Mouse (Mus musculus) forebrain, embryonic 14.5 days (tissue): ENCODE results near the gene Gstp1. TPM values are rescaled to one million over a fixed set of nuclear protein-coding genes. Genes with fewer than 3 reads are reported as not detected.

ENCODE experiments used
- ATAC-seq: fragments of 200-750 bp; cut with Nextera tagmentation; 2 replicates; pipeline ENCODE4 v1.8.0; 2017; ENCODE audit warnings: mild to moderate bottlenecking, moderate library complexity
- DNase-seq: peaks from one replicate; pipeline ENCODE4 v3.0.0-alpha.2; 2015; ENCODE audit warnings: low spot score
- H3K27ac ChIP-seq: fragments of 300-500 bp; sonication (generic); 2 replicates; pipeline ENCODE4 v1.5.1; 2014; ENCODE audit warnings: low read depth, mild to moderate bottlenecking, control low read depth, low read length, moderate library complexity
- H3K27me3 ChIP-seq: fragments of 300-500 bp; sonication (generic); replicated peaks from 2 replicates; pipeline ENCODE4 v1.6.1; 2014; ENCODE audit warnings: low read length, control low read depth, mixed read lengths; ENCODE audit not compliant: control insufficient read depth, insufficient read depth
- H3K36me3 ChIP-seq: fragments of 300-500 bp; sonication (generic); 2 replicates; pipeline ENCODE4 v1.6.1; 2014; ENCODE audit warnings: low read length, control low read depth; ENCODE audit not compliant: control insufficient read depth, insufficient read depth
- H3K4me1 ChIP-seq: fragments of 300-500 bp; sonication (generic); 2 replicates; pipeline ENCODE4 v1.6.1; 2014; ENCODE audit warnings: antibody characterized with exemption, low read length, control low read depth; ENCODE audit not compliant: control insufficient read depth, insufficient read depth
- H3K4me2 ChIP-seq: fragments of 300-500 bp; sonication (generic); 2 replicates; pipeline ENCODE4 v1.6.1; 2014; ENCODE audit warnings: mild to moderate bottlenecking, control low read depth, low read length
- H3K4me3 ChIP-seq: fragments of 300-500 bp; sonication (generic); 2 replicates; pipeline ENCODE4 v1.5.1; 2014; ENCODE audit warnings: low read depth, low read length, control low read depth
- H3K9ac ChIP-seq: fragments of 300-500 bp; sonication (generic); 2 replicates; pipeline ENCODE4 v1.6.1; 2014; ENCODE audit warnings: mild to moderate bottlenecking, low read length, control low read depth, moderate library complexity
- H3K9me3 ChIP-seq: fragments of 300-500 bp; sonication (generic); replicated peaks from 2 replicates; pipeline ENCODE4 v1.6.1; 2016; ENCODE audit warnings: low read length, control low read depth, mixed read lengths; ENCODE audit not compliant: control insufficient read depth
- WGBS: fragments of 180-500 bp; shearing (Covaris S2); extraction: QIAGEN DNeasy Blood & Tissue Kit; methylation state at CpG from one replicate; pipeline ENCODE4 v1.1.7; 2014; 5-methylcytosine and 5-hydroxymethylcytosine counted together
- polyA plus RNA-seq: library from polyadenylated mRNA; unstranded; fragments of >200 nt; fragmentation: Nextera tagmentation; extraction: Ambion mirVana; gene quantifications from 2 replicates; pipeline ENCODE4 v1.2.1, GENCODE M21; 2014

Gene Gstp1
- polyA plus RNA-seq, 1 experiment from 2014 or later = 369 TPM

DNA sequence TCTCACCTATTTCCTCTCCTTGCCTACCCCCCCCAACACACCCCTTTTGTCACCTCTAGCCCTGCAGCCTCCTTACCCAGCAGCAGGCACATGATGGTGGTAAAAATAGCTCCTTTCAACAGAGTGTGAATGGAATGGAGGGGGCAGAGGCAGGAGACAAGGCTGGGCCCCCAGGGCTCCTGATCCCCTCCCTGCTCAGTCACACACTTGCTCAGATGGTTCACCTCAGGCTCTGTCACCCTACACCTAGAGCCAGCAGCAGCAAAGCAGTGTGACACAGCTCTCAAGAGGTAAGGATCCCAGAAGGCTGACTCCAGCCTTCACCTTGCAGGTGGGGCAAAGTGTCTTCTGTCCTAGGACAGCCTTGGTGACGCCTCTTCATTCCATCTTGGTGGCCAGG lies 34.7 kb downstream of the Gstp1 start, which contains the start of gene Doc2g:
Doc2g (plus strand) TSS at position 202 of the 400 bp plus-strand sequence.
- Histone ChIP-seq H3K36me3 (peaks cover 29% of the 10 kb centered on the region), H3K9ac (no peak within 1 kb of the TSS), H3K27me3 (no peaks in the 10 kb centered on the region), H3K4me1 (peaks cover 10% of the 10 kb centered on the region), H3K9me3 (no peaks in the 10 kb centered on the region), H3K27ac (no peak within 1 kb of the TSS), H3K4me2 (no peak within 1 kb of the TSS), H3K4me3 (no peak within 1 kb of the TSS)
- 90% methylated on average over 1 of the region's 1 CpGs for WGBS
- no peak for DNase-seq
- ATAC-seq = no peak

DNA sequence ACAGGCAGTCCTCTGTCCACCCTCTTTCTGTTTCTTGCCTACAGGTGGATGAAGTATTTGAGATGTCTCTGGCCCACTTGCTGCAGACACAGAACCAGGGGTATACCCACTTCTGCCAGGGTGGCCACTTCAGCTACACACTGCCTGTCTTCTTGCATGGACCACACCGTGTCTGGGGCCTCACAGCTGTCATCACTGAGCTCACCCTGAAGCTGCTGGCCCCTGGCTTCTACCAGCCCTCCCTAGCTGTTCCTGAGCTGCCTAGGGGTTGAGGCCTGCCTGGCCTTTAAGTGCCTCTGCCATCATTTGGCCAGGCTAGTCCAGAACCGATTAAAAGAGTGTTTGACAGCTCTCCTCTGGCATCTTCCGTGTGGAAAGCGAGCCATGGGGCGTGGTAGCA lies 36.0 kb downstream of the Gstp1 start:
- WGBS = 96% methylated on average over 5 of the region's 5 CpGs
- ATAC-seq (no peak), DNase-seq (no peak)
- Histone ChIP-seq H3K4me1 (peaks cover 10% of the 10 kb centered on the region), H3K4me3 (0 out of 2 replicates have a peak overlapping the region, but pooled peaks have one; percentile 74), H3K9ac (peak overlapping the region; percentile 91; the same call in 1 of the 2 replicates), H3K9me3 (no peaks in the 10 kb centered on the region), H3K36me3 (peaks cover 16% of the 10 kb centered on the region), H3K4me2 (peak overlapping the region; percentile 91; the same call in 1 of the 2 replicates), H3K27ac (no peak overlapping the region), H3K27me3 (no peaks in the 10 kb centered on the region)

DNA sequence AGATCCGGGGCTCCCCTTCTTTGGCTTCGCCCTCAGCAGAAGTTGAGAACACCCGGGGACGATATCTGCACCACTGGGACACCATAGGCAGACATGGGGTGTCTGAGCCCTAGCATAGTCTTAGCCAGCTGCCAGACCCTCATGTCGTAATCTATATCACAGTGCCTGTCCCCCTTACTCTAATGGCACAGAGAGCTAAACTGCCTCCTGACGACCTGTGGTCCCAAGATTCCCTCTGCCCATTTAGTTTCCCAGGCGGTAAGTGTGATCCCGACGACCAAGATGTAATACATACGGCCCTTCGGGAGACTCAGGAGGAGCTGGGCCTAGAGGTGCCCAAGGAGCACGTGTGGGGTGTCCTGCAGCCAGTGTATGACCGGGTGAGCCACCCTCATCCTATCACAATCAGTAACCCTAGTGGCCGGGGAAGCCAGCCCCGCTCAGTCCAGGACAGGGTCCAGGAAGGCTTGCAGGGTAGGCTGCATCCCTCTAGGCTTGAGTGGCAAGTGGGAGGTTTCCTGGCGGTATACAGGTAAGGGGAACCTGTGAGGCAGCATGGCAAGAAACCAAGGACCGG lies 36.7 kb downstream of the Gstp1 start:
- 18% methylated on average over 17 of the region's 17 CpGs for WGBS
- H3K27ac ChIP-seq = peak overlapping the region; percentile 96
- H3K27me3 ChIP-seq = no peaks in the 10 kb centered on the region
- H3K9ac ChIP-seq = peak overlapping the region; percentile 91
- ATAC-seq (peak; percentile 7), DNase-seq (no peak)
- no peaks in the 10 kb centered on the region for H3K9me3 ChIP-seq
- H3K4me2 ChIP-seq = peak overlapping the region; percentile 91
- peak overlapping the region; percentile 74 for H3K4me3 ChIP-seq
- peaks cover 8% of the 10 kb centered on the region for H3K36me3 ChIP-seq
- H3K4me1 ChIP-seq = peaks cover 10% of the 10 kb centered on the region

DNA sequence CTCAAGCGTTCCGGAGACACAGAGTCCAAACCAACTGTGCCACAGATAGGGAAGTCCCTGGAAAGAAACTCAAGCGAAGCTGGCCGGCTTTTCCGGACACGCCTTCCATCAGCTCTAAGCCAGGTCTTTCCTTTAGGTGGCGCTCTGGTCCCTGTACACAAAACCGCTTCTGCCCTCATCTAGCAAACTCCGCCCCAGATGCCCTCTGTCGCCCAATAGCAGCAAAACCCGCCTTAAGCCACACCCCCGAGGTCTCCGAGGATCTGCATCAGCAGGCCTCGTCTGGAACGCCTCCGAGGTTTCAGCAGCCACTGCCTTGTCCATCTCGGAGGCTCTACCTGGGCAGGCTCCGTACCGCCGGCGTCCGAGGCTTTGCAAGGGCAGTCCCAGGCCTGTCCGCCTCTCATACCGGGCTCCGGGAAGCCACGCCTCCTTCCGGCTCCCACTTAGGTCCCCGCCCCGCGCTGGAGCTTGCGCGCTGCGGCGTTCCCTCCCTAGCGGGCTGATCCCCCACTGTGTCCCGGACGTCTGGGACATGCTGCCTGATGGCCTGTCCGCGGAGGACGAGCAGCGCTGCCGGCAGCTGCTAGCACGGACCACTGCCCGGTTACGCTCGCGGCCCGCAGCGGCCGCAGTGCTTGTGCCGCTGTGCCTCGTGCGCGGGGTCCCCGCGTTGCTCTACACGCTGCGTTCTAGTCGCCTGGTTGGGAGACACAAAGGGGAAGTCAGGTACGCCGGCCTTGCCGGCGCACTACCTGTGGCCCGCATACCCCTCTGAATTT lies 37.5 kb downstream of the Gstp1 start, which contains the start of the genes Nudt8 and Gm49405:
Nudt8 (plus strand) TSS at position 462 of the 782 bp plus-strand sequence.
Gm49405 (plus strand) TSS at position 508 of the 782 bp plus-strand sequence.
- DNase-seq = peak; percentile 98
- ATAC-seq = peak; percentile 94
- Histone ChIP-seq H3K4me2 (peak within 1 kb of the TSS; percentile 91), H3K9ac (peak within 1 kb of the TSS; percentile 91), H3K36me3 (peaks cover 3% of the 10 kb centered on the region; the same call in 1 of the 2 replicates), H3K27me3 (no peaks in the 10 kb centered on the region), H3K9me3 (no peaks in the 10 kb centered on the region), H3K27ac (peak within 1 kb of the TSS; percentile 96), H3K4me1 (peaks cover 10% of the 10 kb centered on the region), H3K4me3 (peak within 1 kb of the TSS; percentile 74)
- WGBS = under 1% methylated on average over 64 of the region's 64 CpGs

DNA sequence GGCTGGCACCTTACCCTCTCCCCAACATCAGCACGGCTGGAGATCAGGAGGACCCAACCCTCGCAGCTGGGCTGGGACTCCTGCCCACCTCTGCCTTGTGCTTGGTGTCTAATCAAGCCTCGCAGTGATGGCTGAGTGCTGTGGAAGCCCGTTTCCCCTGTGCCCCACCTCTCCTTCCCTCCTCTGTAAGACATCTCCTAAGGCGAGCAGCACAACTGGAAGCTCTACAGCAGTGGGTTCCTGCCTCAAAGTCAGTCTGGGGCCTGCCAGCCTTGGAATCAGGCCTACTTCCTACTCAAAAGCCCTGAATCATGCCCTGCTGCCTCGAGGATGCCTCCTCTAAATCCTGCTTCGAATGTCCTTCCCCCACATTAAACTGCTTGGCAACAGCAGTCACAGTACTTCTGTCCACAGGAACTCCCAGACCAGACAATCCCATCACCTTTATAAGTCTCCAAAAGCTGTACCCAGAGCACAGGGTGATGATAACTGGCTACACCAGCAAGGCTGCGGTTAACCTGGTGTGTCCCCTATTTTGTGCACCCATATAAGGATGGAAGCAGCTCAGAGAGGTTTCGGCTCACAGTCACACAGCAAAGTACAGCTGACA lies 38.6 kb downstream of the Gstp1 start:
- H3K36me3 ChIP-seq = no peaks in the 10 kb centered on the region
- no peaks in the 10 kb centered on the region for H3K9me3 ChIP-seq
- H3K4me3 ChIP-seq = no peak overlapping the region; the same call in 1 of the 2 replicates
- peaks cover 10% of the 10 kb centered on the region for H3K4me1 ChIP-seq
- DNase-seq (no peak), ATAC-seq (no peak)
- H3K27me3 ChIP-seq = no peaks in the 10 kb centered on the region
- H3K4me2 ChIP-seq = peak overlapping the region; percentile 91
- WGBS = 87% methylated on average over 9 of the region's 9 CpGs
- no peak overlapping the region for H3K27ac ChIP-seq
- no peak overlapping the region; the same call in 1 of the 2 replicates for H3K9ac ChIP-seq

DNA sequence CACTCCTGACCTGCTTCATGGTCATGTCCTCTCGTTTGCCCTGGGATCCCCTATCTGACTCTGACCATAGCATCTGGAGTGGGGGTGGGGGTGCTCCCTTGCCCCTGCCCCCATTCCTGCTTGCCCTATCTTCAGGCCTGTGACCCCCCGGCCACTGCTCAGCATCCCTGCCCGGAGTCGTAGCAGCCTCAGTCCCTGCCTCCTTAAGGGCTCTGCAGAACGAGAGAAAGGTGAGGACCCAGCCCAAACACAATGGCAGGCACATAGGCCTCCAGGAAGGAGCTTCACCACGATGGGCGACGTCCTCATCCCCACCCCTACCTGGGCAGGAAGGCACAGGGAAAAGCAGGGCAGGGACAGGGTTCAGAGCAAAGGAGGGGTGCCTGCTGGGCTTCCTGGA lies 39.5 kb downstream of the Gstp1 start:
- DNase-seq (no peak), ATAC-seq (no peak)
- Histone ChIP-seq H3K9me3 (no peaks in the 10 kb centered on the region), H3K9ac (no peak overlapping the region), H3K27me3 (no peaks in the 10 kb centered on the region), H3K4me1 (peaks cover 10% of the 10 kb centered on the region), H3K4me2 (no peak overlapping the region), H3K36me3 (no peaks in the 10 kb centered on the region), H3K27ac (no peak overlapping the region), H3K4me3 (no peak overlapping the region)
- WGBS = 84% methylated on average over 8 of the region's 8 CpGs

DNA sequence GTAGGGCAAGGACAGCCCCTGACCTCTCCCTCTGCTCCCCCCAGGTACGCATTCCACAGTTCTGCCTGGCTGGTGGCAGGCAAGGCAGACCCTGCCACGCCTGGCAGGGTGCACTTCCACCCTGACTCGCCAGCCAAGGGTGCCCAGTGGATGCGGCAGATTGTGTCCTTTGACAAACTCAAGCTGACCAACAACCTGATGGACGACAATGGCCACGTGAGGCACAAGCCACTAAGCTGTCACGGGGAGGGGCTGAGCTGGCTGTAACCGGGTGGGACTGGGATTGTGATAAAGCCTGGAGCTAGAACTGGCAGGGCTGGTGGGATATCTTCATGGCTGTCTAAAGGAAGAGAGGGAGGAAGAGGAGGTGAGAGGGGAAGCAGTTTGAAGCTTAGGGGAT lies 40.6 kb downstream of the Gstp1 start:
- H3K27me3 ChIP-seq = no peaks in the 10 kb centered on the region
- no peak for ATAC-seq
- WGBS = 61% methylated on average over 8 of the region's 8 CpGs

DNA sequence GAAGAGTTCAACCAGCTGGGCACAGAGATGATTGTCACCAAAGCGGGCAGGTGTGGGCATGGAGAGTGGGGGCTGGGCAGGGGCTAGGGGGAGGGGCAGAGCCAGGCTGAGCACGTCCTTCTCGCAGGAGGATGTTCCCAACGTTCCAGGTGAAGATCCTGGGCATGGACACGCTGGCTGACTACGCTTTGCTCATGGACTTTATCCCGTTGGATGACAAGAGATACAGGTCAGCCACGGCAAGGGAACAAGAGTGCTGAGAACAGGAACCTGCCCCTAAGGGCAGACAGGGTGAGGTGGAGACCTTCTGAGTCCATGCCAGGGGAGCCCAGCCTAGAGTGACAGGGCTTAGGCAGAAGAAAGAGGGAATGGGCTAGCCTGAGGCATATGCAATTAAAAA lies 41.0 kb downstream of the Gstp1 start:
- Histone ChIP-seq H3K36me3 (no peaks in the 10 kb centered on the region), H3K4me1 (peaks cover 10% of the 10 kb centered on the region), H3K4me2 (no peak overlapping the region), H3K9me3 (no peaks in the 10 kb centered on the region), H3K27ac (no peak overlapping the region), H3K4me3 (no peak overlapping the region), H3K9ac (no peak overlapping the region), H3K27me3 (no peaks in the 10 kb centered on the region)
- ATAC-seq (no peak), DNase-seq (no peak)
- WGBS = 80% methylated on average over 8 of the region's 8 CpGs

More for the DNA sequence above, 40.6 kb downstream of the Gstp1 start:
- no peak overlapping the region for H3K4me3 ChIP-seq
- H3K27ac ChIP-seq = no peak overlapping the region
- H3K36me3 ChIP-seq = no peaks in the 10 kb centered on the region
- H3K9me3 ChIP-seq = no peaks in the 10 kb centered on the region
- no peak overlapping the region for H3K4me2 ChIP-seq
- no peak overlapping the region for H3K9ac ChIP-seq
- H3K4me1 ChIP-seq = peaks cover 10% of the 10 kb centered on the region
- DNase-seq = no peak
